Mouse (Mus musculus): ENCODE measurements around the gene Chodl. TPM values are rescaled to one million over a fixed set of nuclear protein-coding genes. Genes with fewer than 3 reads are reported as not detected.

Gene Chodl
- total RNA-seq (2021) = 1 to 10 TPM; 3.6 to 5.1 TPM
- long read RNA-seq, experiment 1, transcript Chodl-201 (6 exons, 2,535 nt) = major isoform, 5 of 6 reads
- long read RNA-seq, experiment 1, partial matches to known transcripts = 0 of 6 reads
- long read RNA-seq, experiment 1, other reads (novel, unspliced or antisense) = 1 of 6 reads
- long read RNA-seq, experiment 2, transcript Chodl-201 (6 exons, 2,535 nt) = major isoform, 11 of 15 reads
- long read RNA-seq, experiment 2, partial matches to known transcripts = 0 of 15 reads
- long read RNA-seq, experiment 2, other reads (novel, unspliced or antisense) = 4 of 15 reads

- no peak for DNase-seq (ENCODE audit: low spot score in 2 of 2)
Measured at GRCm38 (mm10) chr16:78930382-78931286, at the start of gene Chodl. TSS of gene Chodl (plus strand) at chr16:78930948.

DNA sequence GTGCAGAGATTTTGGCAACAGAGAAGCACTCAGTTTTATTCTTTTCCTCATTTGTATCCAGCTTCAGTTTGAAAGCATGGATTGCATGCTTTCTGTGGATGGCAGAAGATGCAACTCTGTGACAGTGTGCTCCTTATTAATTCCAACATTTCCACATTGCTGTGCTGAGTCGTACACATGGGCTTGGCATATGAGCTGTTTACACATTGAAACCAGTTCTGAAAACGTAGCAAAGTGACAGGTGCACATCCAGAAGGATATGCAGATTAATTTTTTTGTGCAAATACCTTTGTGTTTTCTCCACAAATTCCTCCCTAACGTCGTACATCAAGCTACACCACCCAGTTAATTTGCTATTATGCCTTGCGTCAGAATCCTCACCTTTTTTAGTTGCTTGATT lies 8.1 kb upstream of the Chodl start:
- DNase-seq (ENCODE audit: low spot score in 2 of 2) = no peak

- DNase-seq (ENCODE audit: low spot score in 2 of 2) = no peak
Measured at GRCm38 (mm10) chr16:78931287-78932025, 708 bp downstream of the Chodl start.

- DNase-seq (ENCODE audit: low spot score in 2 of 2) = no peak
Measured at GRCm38 (mm10) chr16:78934298-78934697, 3.5 kb downstream of the Chodl start.

- no peak for DNase-seq (ENCODE audit: low spot score in 2 of 2)
Measured at GRCm38 (mm10) chr16:78937755-78938154, 7.0 kb downstream of the Chodl start.

GRCm38 (mm10) chr16:78950359-78950758 lies 19.6 kb downstream of the Chodl start:
- no peak for DNase-seq (ENCODE audit: low spot score in 2 of 2)

- DNase-seq (ENCODE audit: low spot score in 2 of 2) = no peak
Measured at GRCm38 (mm10) chr16:78957434-78957833, 26.7 kb downstream of the Chodl start.

DNA sequence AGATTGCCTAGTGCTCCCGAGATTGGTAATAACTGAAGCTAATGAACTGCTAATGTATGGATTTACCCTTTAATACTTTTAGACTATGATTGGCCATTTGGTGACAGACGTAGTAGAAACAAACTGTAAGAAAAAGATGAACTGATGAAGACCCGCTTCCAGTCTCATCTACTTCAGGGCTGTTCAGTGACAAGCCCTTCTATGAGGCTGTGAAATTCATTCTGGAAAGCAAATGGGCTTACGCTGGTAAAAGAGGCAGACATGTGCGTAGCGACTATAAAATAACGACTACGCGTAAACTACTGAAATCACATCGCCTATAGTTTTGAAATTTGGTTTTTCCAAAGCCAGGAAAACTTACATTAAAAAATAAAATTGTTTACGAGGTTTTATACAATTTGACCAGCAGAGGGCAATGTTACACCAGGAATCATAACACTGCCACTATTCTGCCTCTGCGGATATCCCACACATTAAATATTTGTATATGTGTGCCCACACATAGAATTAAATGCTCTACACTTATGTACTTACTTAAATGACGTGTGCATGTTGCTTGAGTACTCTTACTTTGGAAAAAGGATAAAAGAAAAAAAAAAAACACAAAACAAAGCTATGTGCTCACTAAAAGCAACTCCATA lies 38.5 kb downstream of the Chodl start:
- no peak for DNase-seq (ENCODE audit: low spot score in 2 of 2)

GRCm38 (mm10) chr16:78974099-78974498 lies 43.4 kb downstream of the Chodl start:
- DNase-seq (ENCODE audit: low spot score in 2 of 2) = no peak

DNA sequence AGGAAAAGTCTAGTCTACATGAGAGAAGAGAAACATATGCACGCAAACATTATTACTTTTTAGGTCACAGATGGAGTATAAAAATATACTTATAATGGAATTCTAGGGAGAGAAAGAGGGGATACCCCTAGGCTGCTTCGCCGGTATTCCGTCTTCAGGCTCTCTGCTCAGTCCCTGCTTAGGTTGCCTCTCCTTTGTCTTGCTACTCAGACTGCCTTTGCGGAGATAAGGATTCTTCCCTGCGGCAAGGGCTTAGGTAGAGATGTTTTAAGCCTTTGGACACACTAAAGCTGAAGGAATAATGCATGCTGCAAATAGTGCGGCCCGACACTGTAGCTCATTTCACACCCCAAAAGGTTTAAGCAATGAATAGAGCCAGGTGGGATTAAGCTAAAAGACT lies 45.6 kb downstream of the Chodl start:
- DNase-seq (ENCODE audit: low spot score in 2 of 2) = no peak

Other genes with a start within 250 kb of the Chodl start
- not detected for gene Tmprss15, start 160.1 kb downstream of the Chodl start, total RNA-seq (2021)